Mouse (Mus musculus): ENCODE measurements around the gene Oosp3. TPM values are rescaled to one million over a fixed set of nuclear protein-coding genes. Genes with fewer than 3 reads are reported as not detected.

Oosp3 gene
- polyA plus RNA-seq (2012; rRNA removed) = not detected in 2 replicates

GRCm38 (mm10) chr19:11696755-11697154 is at the start of gene Oosp3:
Gene Oosp3, plus strand, starts transcription at chr19:11697055.

GRCm38 (mm10) chr19:11660459-11660858 is 36.4 kb upstream of the Oosp3 start, which contains the start of gene Oosp2:
Gene Oosp2, minus strand, starts transcription at chr19:11660559.

DNA sequence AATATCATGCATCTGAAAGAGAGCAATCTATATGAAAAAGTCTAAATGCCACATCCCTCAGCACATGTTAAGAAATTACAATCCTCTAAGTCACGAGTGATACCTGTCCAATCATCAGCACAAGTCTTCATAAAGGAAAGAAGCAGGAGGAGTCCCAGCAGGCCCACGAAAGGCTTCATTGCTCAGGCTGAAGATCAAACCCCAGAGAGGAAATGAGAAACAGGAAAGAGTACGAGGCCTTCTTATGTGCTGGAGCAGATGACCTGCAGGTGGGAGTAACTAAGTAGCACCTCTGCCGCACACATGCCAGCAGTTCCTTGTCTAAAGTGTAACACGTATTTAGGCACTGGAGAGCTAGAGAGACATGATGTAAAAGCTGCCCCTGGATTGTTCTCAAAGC is 6.0 kb upstream of the Oosp3 start, which contains the start of gene Oosp1:
Oosp1 (minus strand) TSS at position 312 of the 400 bp plus-strand sequence.

GRCm38 (mm10) chr19:11747298-11747697 is 50.4 kb downstream of the Oosp3 start, which contains the start of gene Gif:
Gene Gif, plus strand, starts transcription at chr19:11747554.

Other genes with a start within 250 kb of the Oosp3 start
- 1.3 and 1.4 TPM in 2 replicates for gene Ms4a6c, start 227.7 kb upstream of the Oosp3 start, polyA plus RNA-seq (2012; rRNA removed)
- gene Gm8369, start 211.1 kb upstream of the Oosp3 start, polyA plus RNA-seq (2012; rRNA removed) = 0.08 TPM in 1 of 2 replicates, not detected in the other
- 1.4 and 1.8 TPM in 2 replicates for gene Ms4a6b, start 180.5 kb upstream of the Oosp3 start, polyA plus RNA-seq (2012; rRNA removed)
- gene Ms4a4d, start 160.3 kb upstream of the Oosp3 start, polyA plus RNA-seq (2012; rRNA removed) = 0.14 TPM in 1 of 2 replicates, not detected in the other
- 0.87 and 1.7 TPM in 2 replicates for gene Ms4a6d, start 92.2 kb upstream of the Oosp3 start, polyA plus RNA-seq (2012; rRNA removed)
- 0.08 and 0.11 TPM in 2 replicates for gene Ms4a2, start 73.3 kb upstream of the Oosp3 start, polyA plus RNA-seq (2012; rRNA removed)
- 0.17 TPM in 1 of 2 replicates, not detected in the other for gene Ms4a3, start 56.2 kb upstream of the Oosp3 start, polyA plus RNA-seq (2012; rRNA removed)
- gene Oosp2, start 36.5 kb upstream of the Oosp3 start, polyA plus RNA-seq (2012; rRNA removed) = not detected in 2 replicates
- gene Oosp1, start 5.9 kb upstream of the Oosp3 start, polyA plus RNA-seq (2012; rRNA removed) = not detected in 2 replicates
- not detected in 2 replicates for gene Gif, start 50.5 kb downstream of the Oosp3 start, polyA plus RNA-seq (2012; rRNA removed)
- gene Mrpl16, start 73.3 kb downstream of the Oosp3 start, polyA plus RNA-seq (2012; rRNA removed) = 36.9 and 37.1 TPM in 2 replicates
- gene Stx3, start 122.3 kb downstream of the Oosp3 start, polyA plus RNA-seq (2012; rRNA removed) = 44.5 and 50.9 TPM in 2 replicates
- not detected in 2 replicates for gene Olfr1417, start 142.2 kb downstream of the Oosp3 start, polyA plus RNA-seq (2012; rRNA removed)
- not detected in 2 replicates for gene Olfr1418, start 164.0 kb downstream of the Oosp3 start, polyA plus RNA-seq (2012; rRNA removed)
- gene Olfr1419, start 178.1 kb downstream of the Oosp3 start, polyA plus RNA-seq (2012; rRNA removed) = 0.04 TPM in 2 replicates
- gene Olfr1420, start 189.5 kb downstream of the Oosp3 start, polyA plus RNA-seq (2012; rRNA removed) = not detected in 2 replicates
- gene Patl1, start 215.3 kb downstream of the Oosp3 start, polyA plus RNA-seq (2012; rRNA removed) = 26.2 and 28.7 TPM in 2 replicates

Measured in central nervous system, embryonic 18 days (tissue).